Mouse (Mus musculus): ENCODE results near the gene Crebbp.

DNA sequence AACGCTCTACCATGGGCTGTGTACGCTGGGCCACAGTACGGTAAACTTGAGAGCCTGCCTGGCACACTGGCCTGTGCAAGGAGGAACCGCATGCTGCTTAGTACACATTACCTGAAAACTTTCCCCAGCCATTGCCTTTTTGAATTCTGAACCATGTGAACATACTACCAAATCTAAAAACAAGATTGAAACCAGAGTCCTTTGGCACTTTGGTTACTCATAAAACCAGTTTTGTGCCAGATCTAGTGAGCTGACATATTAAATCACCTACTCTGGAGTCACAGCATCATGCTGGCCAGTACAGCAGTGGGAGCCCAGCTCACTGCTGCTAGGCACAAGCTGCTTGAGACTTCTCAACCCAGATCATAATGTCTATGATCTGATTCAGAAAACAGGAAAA lies 172.2 kb downstream of the Crebbp start:
- TF ChIP-seq EP300 (IDR thresholded peaks at IDR 0.05; ENCODE audit: low read depth) (no peak), CTCF (IDR thresholded peaks at IDR 0.05; ENCODE audit: low read depth) (no peak)
